20 mouse cellular contexts compared by ENCODE assay signal in genomic region chr9:36862576-36862975, GRCm38 (mm10). TPM values are rescaled to one million over a fixed set of nuclear protein-coding genes. Genes with fewer than 3 reads are reported as not detected.
"Had no signal": no experiment of that assay in that cellular context is flagged by ENCODE, and none has a peak within 500 bp of the region (broad histone marks: within the 10 kb centered on the region; RNA-seq: fewer than 3 reads in every experiment).

No protein-coding gene starts in this region.

- DNase-seq: gastrocnemius, postnatal 14 days; gastrocnemius, postnatal 36 days; heart, adult 18-20 months; heart, postnatal 14 days; heart, postnatal 36 days; kidney, adult 18-20 months; kidney, adult 8-10 months; kidney, postnatal 10 days; kidney, postnatal 25 days; kidney, postnatal 4 days; liver; liver, embryonic 13.5 days had no signal

- H3K36me3 ChIP-seq: heart, embryonic 13.5 days; heart, embryonic 15.5 days; intestine, embryonic 15.5 days; limb, embryonic 10.5 days; limb, embryonic 12.5 days; liver, embryonic 13.5 days had no signal

- H3K4me3 ChIP-seq: heart, embryonic 13.5 days; heart, embryonic 15.5 days; intestine, embryonic 15.5 days; layer of hippocampus, adult 2 months; left cerebral cortex, adult 2 months; limb, embryonic 10.5 days; limb, embryonic 12.5 days; liver, embryonic 13.5 days had no signal

- H3K4me1 ChIP-seq: heart, embryonic 13.5 days; heart, embryonic 15.5 days; intestine, embryonic 15.5 days; liver, embryonic 13.5 days had no signal

- H3K9me3 ChIP-seq: heart, embryonic 13.5 days; heart, embryonic 15.5 days; intestine, embryonic 15.5 days; limb, embryonic 10.5 days; limb, embryonic 12.5 days; liver, embryonic 13.5 days had no signal

- H3K27me3 ChIP-seq: heart, embryonic 13.5 days; heart, embryonic 15.5 days; intestine, embryonic 15.5 days; liver, embryonic 13.5 days had no signal

RNA-seq across cellular contexts. Expression of gene Fez1, which starts 40.9 kb away (rescaled TPM):
- polyA plus RNA-seq: inflammation-experienced regulatory T-cells, adult 6 months had no signal
